Mouse (Mus musculus): ENCODE measurements at regions not wholly inside any gene's neighbourhood (a gene's known extent, or its start where the extent isn't known, plus 50 kb on each side); places are given as distances from the start of the nearest gene placed in this dataset.

- ATAC-seq (replicated peaks; ENCODE audit: low FRiP score, low TSS enrichment, poor library complexity, severe bottlenecking) = no peak
These were observed 71.5 kb upstream of the Bmp2k start for GRCm38 (mm10) chr5:96925943-96926342.

- ATAC-seq (replicated peaks; ENCODE audit: low FRiP score, low TSS enrichment, poor library complexity, severe bottlenecking) = no peak
These were observed 66.4 kb upstream of the Bmp2k start for GRCm38 (mm10) chr5:96931091-96931490.

- ATAC-seq (replicated peaks; ENCODE audit: low FRiP score, low TSS enrichment, poor library complexity, severe bottlenecking) = no peak
These were observed 65.8 kb upstream of the Bmp2k start for GRCm38 (mm10) chr5:96931576-96932152.

GRCm38 (mm10) chr5:96936239-96936638 lies 61.2 kb upstream of the Bmp2k start:
- no peak for ATAC-seq (replicated peaks; ENCODE audit: low FRiP score, low TSS enrichment, poor library complexity, severe bottlenecking)

GRCm38 (mm10) chr5:96938718-96939117 lies 58.8 kb upstream of the Bmp2k start:
- peak; percentile 52 for ATAC-seq (replicated peaks; ENCODE audit: low FRiP score, low TSS enrichment, poor library complexity, severe bottlenecking)

- ATAC-seq (replicated peaks; ENCODE audit: low FRiP score, low TSS enrichment, poor library complexity, severe bottlenecking) = no peak
These were observed 58.2 kb upstream of the Bmp2k start for GRCm38 (mm10) chr5:96939273-96939672.

GRCm38 (mm10) chr5:96940170-96941086 lies 57.1 kb upstream of the Bmp2k start:
- 0 out of 2 replicates have a peak, but pooled peaks have one; percentile 42 for ATAC-seq (replicated peaks; ENCODE audit: low FRiP score, low TSS enrichment, poor library complexity, severe bottlenecking)

GRCm38 (mm10) chr5:96941087-96941468 lies 56.4 kb upstream of the Bmp2k start:
- no peak for ATAC-seq (replicated peaks; ENCODE audit: low FRiP score, low TSS enrichment, poor library complexity, severe bottlenecking)

- ATAC-seq (replicated peaks; ENCODE audit: low FRiP score, low TSS enrichment, poor library complexity, severe bottlenecking) = no peak
These were observed 56.0 kb upstream of the Bmp2k start for GRCm38 (mm10) chr5:96941518-96941917.

All from megakaryocyte-erythroid progenitor cell, adult 5-6 weeks (primary cell).